Mouse (Mus musculus) forebrain, postnatal 0 days (tissue): ENCODE results near the gene Golm1. TPM values are rescaled to one million over a fixed set of nuclear protein-coding genes. Genes with fewer than 3 reads are reported as not detected.

Experiments
- ATAC-seq: fragments of 200-750 bp; cut with Nextera tagmentation; 2 replicates; pipeline ENCODE4 v1.8.0; 2017; ENCODE audit warnings: mild to moderate bottlenecking, moderate library complexity
- DNase-seq: peaks from one replicate; pipeline ENCODE4 v3.0.0-alpha.2; 2015
- H3K27ac ChIP-seq: fragments of 300-500 bp; sonication (generic); 2 replicates; pipeline ENCODE4 v1.5.1; 2014; ENCODE audit warnings: low read depth, mild to moderate bottlenecking, antibody characterized with exemption, low read length, moderate library complexity, mixed read lengths
- H3K27me3 ChIP-seq: fragments of 300-500 bp; sonication (generic); 2 replicates; pipeline ENCODE4 v1.6.1; 2014; ENCODE audit warnings: mild to moderate bottlenecking, low read length, mixed read lengths; ENCODE audit not compliant: insufficient read depth
- H3K36me3 ChIP-seq: fragments of 300-500 bp; sonication (generic); 2 replicates; pipeline ENCODE4 v1.6.1; 2014; ENCODE audit warnings: mild to moderate bottlenecking, moderate library complexity; ENCODE audit not compliant: insufficient read depth
- H3K4me1 ChIP-seq: fragments of 300-500 bp; sonication (generic); 2 replicates; pipeline ENCODE4 v1.6.1; 2014; ENCODE audit warnings: antibody characterized with exemption; ENCODE audit not compliant: insufficient read depth
- H3K4me2 ChIP-seq: fragments of 300-500 bp; sonication (generic); 2 replicates; pipeline ENCODE4 v1.6.1; 2014; ENCODE audit warnings: low read depth, mild to moderate bottlenecking, moderate library complexity
- H3K4me3 ChIP-seq: fragments of 300-500 bp; sonication (generic); 2 replicates; pipeline ENCODE4 v1.5.1; 2014; ENCODE audit warnings: low read depth, low read length, mixed read lengths
- H3K9ac ChIP-seq: fragments of 300-500 bp; sonication (generic); 2 replicates; pipeline ENCODE4 v1.6.1; 2014; ENCODE audit warnings: mild to moderate bottlenecking
- H3K9me3 ChIP-seq: fragments of 300-500 bp; sonication (generic); 2 replicates; pipeline ENCODE4 v1.6.1; 2016; ENCODE audit warnings: low read length
- CTCF ChIP-seq: sonication (generic); IDR thresholded peaks from 2 replicates; pipeline ENCODE4 v1.5.1; 2016; ENCODE audit warnings: antibody characterized with exemption, control low read depth, low read depth
- WGBS: fragments of 180-500 bp; shearing (Covaris S2); extraction: QIAGEN DNeasy Blood & Tissue Kit; methylation state at CpG from one replicate; pipeline ENCODE4 v1.1.7; 2014; 5-methylcytosine and 5-hydroxymethylcytosine counted together
- polyA plus RNA-seq: library from polyadenylated mRNA; unstranded; fragments of >200 nt; fragmentation: Nextera tagmentation; extraction: Ambion mirVana; gene quantifications from 2 replicates; pipeline ENCODE4 v1.2.1, GENCODE M21; 2015
- total RNA-seq: library from RNA; depleted of rRNA; stranded (reverse); fragments of >200 nt; gene quantifications from 2 replicates; pipeline ENCODE4 v1.2.3, GENCODE M21; 2014

The Golm1 gene
- total and polyA plus RNA-seq, 2 experiments from 2014 or later = 18.6 to 23.2 TPM

DNA sequence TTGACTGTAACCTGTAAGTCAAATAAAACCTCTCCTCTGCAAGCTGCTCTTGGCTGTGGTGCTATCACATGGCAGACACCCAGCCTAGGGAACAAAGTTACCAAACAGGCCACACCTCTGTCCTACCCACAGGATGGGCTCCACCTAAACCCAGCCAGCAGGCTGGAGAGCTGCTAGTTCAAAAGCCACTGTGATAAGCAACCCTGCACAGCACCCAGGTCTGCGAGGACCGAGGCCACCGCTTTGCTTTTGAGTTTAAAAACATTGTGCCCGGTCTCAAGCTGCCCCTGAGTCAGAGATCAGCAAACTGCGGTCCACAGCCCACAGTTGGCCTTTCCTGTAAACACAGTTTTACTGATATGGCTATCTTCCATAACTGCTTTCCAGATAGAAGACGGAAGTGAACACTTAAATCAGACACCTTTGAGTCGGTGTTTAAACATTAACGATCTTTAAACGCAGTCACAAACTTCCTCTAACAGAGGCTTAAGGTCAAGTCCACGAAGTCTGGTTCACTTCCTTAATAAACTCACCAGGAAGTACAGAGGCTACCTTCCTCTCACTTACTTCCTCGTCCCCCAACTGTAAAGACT, 7.0 kb downstream of the Golm1 start:
- no peak for ATAC-seq
- no peak for DNase-seq
- Histone ChIP-seq H3K36me3 (peaks cover 12% of the 10 kb centered on the region), H3K9me3 (no peaks in the 10 kb centered on the region), H3K27ac (no peak overlapping the region), H3K4me2 (no peak overlapping the region), H3K4me1 (0 out of 2 replicates have a peak, but pooled peaks cover 2% of the 10 kb centered on the region), H3K27me3 (no peaks in the 10 kb centered on the region), H3K9ac (no peak overlapping the region), H3K4me3 (no peak overlapping the region)
- TF ChIP-seq CTCF = no peak
- WGBS = 83% methylated on average over 11 of the region's 11 CpGs

DNA sequence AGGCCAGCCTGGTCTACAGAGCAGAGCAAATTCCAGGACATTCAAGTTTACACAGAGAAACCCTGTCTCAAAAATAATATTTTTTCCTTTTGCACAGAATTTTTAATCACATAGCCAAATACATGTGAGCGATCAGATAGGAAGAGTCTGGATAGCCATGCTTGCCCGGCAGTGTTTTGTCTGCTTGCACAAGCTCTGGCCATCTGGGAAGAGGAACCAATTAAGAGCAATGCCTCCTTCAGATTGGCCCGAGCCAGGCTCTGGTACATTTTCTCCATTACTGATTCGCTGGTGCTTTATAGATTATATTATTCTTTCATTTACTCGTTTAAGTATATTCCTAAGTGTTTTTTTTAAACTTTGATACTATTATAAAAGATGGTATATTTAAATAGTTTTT, 7.8 kb downstream of the Golm1 start:
- Histone ChIP-seq H3K9me3 (no peaks in the 10 kb centered on the region), H3K4me1 (no peaks in the 10 kb centered on the region), H3K36me3 (peaks cover 15% of the 10 kb centered on the region), H3K9ac (no peak overlapping the region), H3K4me3 (no peak overlapping the region), H3K27ac (no peak overlapping the region), H3K4me2 (no peak overlapping the region), H3K27me3 (no peaks in the 10 kb centered on the region)
- ATAC-seq (peak; percentile 39; the same call in 1 of the 2 replicates), DNase-seq (no peak)
- no peak for TF ChIP-seq CTCF
- WGBS = 65% methylated on average over 5 of the region's 5 CpGs

DNA sequence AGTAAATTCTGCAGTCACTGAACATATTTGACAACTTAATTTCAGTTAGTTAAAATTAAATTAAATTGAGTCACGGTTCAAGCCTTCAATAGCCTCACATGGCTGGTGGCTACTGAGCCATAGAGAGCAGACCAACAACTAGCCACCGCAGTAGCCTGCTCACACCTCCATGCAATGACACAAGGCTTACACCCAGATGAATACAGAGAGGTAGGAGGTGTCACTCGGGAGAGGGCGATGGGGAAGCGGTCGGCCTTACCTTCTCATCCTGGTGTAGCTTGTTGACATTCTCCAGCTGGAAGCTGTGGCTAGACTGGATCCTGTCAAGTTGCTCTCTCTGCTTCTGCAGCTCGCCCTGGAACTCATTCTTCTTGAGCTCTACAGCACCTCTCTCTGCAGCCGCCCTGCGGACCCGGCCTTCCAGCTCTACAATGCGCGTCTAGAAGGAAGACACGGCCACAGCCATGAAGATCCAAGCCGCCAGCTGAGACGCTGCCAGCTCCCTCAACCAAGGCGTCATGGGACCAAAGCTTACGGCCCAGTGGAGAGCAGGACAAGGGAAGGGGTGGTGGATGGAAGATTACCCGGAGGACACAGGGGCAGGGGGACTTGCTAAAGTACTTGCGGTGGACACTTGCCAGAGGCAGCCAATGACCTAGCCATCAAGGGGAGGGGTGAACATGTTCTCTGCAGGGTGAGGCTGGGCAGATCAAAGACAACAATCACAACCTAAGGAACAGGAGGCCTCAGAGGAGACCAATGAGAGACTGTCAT, 11.5 kb downstream of the Golm1 start:
- 93% methylated on average over 19 of the region's 19 CpGs for WGBS
- Histone ChIP-seq H3K27me3 (no peaks in the 10 kb centered on the region), H3K4me3 (no peak overlapping the region), H3K9me3 (no peaks in the 10 kb centered on the region), H3K36me3 (peaks cover 20% of the 10 kb centered on the region), H3K4me1 (no peaks in the 10 kb centered on the region), H3K4me2 (no peak overlapping the region), H3K27ac (no peak overlapping the region), H3K9ac (no peak overlapping the region)
- no peak for TF ChIP-seq CTCF
- DNase-seq (no peak), ATAC-seq (no peak)

DNA sequence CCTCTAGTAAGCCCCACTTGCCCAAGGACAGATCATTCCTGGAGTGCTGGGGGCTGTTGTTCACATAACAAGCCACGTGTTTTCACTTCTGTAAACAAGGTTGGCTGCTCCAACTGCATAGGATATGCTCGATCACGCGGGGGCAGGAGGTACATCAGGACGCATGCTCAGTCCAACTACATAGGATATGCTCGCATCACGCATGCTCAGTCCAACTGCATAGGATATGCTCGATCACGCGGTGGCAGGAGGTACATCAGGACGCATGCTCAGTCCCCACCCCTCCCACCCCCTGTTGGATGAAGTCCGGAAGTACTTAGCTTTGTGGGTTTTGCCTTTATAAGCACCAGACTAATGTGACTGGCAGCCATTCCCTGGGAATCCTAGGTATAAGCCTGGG, 13.6 kb downstream of the Golm1 start:
- H3K27me3 ChIP-seq = no peaks in the 10 kb centered on the region
- H3K9ac ChIP-seq = no peak overlapping the region
- DNase-seq = no peak
- no peak for ATAC-seq
- H3K4me2 ChIP-seq = no peak overlapping the region
- peaks cover 20% of the 10 kb centered on the region for H3K36me3 ChIP-seq
- TF ChIP-seq CTCF = no peak
- H3K4me1 ChIP-seq = no peaks in the 10 kb centered on the region
- no peak overlapping the region for H3K4me3 ChIP-seq
- no peak overlapping the region for H3K27ac ChIP-seq
- no peaks in the 10 kb centered on the region for H3K9me3 ChIP-seq
- WGBS = 97% methylated on average over 12 of the region's 12 CpGs

DNA sequence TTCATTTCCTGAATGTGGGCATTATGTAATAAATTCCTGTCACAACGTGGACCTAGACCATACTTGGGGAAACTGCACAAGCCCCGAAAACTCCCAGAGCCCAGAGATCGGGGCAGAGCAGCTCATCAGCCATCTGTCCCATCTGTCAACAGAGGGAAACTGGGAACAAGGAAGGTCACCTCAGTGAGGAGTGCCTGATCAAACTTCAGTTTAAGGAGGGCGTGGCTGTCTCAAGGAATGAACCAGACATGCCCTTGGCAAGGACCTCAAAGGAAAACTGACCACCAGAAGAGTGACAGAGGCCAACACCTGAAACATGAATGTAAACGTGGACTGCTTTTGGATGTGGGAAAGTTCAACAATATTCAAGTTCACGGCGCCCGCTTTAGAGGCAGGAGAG, 14.2 kb downstream of the Golm1 start:
- Histone ChIP-seq H3K4me1 (no peaks in the 10 kb centered on the region), H3K9me3 (no peaks in the 10 kb centered on the region), H3K27ac (no peak overlapping the region), H3K4me3 (no peak overlapping the region), H3K27me3 (no peaks in the 10 kb centered on the region), H3K4me2 (no peak overlapping the region), H3K9ac (no peak overlapping the region), H3K36me3 (peaks cover 20% of the 10 kb centered on the region)
- TF ChIP-seq CTCF = no peak
- no peak for DNase-seq
- 92% methylated on average over 8 of the region's 8 CpGs for WGBS
- ATAC-seq = no peak

DNA sequence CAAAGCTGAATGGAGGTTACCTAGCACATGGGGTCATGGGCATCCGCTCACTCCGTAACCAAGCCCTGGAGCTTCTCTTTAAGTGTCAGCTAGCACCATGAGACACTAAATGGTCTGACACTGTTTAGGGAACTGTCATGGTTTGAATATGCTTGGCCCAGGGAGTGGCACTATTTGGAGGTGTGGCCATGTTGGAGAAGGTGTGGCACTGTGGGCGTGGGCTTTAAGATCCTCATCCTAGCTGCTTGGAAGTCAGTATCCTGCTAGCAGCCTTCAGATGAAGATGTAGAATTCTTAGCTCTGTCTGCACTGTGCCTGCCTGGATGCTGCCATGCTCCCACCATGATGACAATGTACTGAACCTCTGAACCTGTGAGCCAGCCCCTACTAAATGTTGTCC, 15.2 kb downstream of the Golm1 start:
- no peaks in the 10 kb centered on the region for H3K4me1 ChIP-seq
- peaks cover 20% of the 10 kb centered on the region for H3K36me3 ChIP-seq
- no peak overlapping the region for H3K27ac ChIP-seq
- H3K4me3 ChIP-seq = no peak overlapping the region
- no peak overlapping the region for H3K4me2 ChIP-seq
- H3K27me3 ChIP-seq = no peaks in the 10 kb centered on the region
- no peak overlapping the region for H3K9ac ChIP-seq
- no peak for ATAC-seq
- no peak for DNase-seq
- H3K9me3 ChIP-seq = no peaks in the 10 kb centered on the region
- TF ChIP-seq CTCF = no peak
- WGBS = 99% methylated on average over 3 of the region's 3 CpGs

DNA sequence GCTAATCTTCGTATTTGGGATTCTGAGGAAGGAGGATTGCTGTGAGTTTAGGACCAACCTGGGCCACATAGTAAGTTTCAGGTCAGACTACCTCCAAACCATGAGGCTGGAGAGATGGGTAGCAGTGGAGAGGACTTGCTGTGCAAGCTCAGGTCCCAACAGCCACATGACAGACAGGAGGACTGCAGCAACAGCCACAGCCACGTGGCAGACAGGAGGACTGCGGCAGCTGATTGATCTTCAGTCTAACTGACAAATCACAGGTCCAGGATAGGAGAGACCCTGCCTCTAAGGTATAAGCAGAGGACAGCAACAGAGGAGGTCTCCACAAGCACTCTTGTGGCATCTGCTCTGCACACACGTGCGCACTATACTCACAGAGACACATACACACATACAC, 17.8 kb downstream of the Golm1 start:
- H3K4me2 ChIP-seq = no peak overlapping the region
- H3K4me1 ChIP-seq = peaks cover 4% of the 10 kb centered on the region; the same call in 1 of the 2 replicates
- no peak for TF ChIP-seq CTCF
- 79% methylated on average over 5 of the region's 5 CpGs for WGBS
- H3K9ac ChIP-seq = no peak overlapping the region
- no peak for ATAC-seq
- H3K27me3 ChIP-seq = no peaks in the 10 kb centered on the region
- H3K9me3 ChIP-seq = no peaks in the 10 kb centered on the region
- H3K27ac ChIP-seq = no peak overlapping the region
- peaks cover 4% of the 10 kb centered on the region; the same call in 1 of the 2 replicates for H3K36me3 ChIP-seq
- no peak for DNase-seq
- no peak overlapping the region for H3K4me3 ChIP-seq
